Mouse (Mus musculus): ENCODE results near the gene Ankrd24.

DNA sequence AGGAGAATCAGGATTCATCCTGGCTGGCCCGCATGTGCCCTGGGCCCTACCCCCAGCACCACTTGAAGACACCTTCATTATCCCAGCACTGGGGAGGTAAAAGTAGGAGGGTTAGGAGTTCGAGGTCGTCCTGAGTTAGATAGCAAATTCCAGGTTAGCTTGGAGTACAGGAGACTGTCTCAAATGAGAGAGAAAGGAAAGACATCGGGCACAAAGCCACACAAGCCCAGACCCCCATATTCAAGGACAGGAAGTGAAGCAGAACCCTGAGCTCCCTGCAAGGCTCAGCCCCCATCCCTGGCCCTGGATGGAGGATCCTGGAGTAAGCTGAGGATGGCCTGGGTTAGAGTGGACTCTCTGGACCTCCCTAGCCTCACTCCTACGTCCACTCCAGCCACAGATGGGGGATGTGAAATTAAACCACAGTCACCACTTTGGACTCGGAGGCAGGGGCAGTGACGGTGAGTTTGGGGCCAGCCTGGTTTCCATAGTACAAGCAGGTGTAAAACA, 26.9 kb upstream of the Ankrd24 start:
- TF ChIP-seq CTCF (IDR thresholded peaks at IDR 0.05; ENCODE audit: borderline replicate concordance, insufficient read depth, low read depth, low read length) (no peak), POLR2A (IDR thresholded peaks at IDR 0.05; ENCODE audit: borderline replicate concordance, insufficient read depth, low read length) (no peak)

Data from cerebellum, adult 2 months (tissue).